Mouse (Mus musculus) kidney, adult 18-20 months (tissue): ENCODE data around the gene Swsap1.

Experiments used
- DNase-seq: peaks from one replicate; pipeline ENCODE4 v3.0.0; 2021

The Swsap1 gene

DNA sequence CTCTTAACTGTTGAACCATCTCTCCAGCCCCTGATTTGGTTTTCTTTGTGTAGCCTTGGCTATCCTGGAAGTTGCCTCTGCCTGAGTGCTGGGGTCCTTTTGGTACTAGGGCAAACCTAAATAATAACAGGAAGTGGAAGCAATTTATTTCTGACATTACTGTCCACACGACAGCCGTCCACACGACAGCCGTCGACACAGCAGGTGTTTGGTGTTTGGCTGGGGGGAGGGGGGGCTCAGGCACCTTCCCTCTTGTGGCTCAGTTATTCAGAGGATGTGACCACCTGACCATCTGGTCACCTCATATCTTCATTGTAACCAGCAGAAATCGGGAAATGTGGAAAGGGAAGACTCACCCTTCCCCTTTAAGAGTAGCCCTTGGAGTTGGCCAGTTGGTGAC lies 13.3 kb downstream of the Swsap1 start:
- DNase-seq: no peak

DNA sequence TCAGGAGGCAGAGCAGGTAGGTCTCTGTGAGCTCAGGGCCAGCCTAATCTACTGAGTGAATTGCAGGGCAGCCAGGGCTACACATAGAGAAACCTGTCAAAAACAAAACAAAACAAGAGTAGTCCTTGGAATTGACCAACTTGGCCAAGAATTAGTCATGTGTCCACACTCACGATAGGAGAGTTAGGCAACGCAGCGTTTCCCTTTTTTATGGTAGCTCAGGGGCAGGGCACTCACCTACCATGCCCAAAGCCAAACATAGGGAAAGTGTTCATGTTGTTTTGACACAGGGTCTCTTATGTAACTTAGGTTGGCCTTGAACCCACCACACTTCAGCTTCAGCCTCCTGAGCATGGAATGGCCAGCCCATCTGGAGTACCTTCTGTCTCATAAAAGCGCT lies 13.7 kb downstream of the Swsap1 start:
- no peak for DNase-seq

GRCm38 (mm10) chr9:21976626-21977175 lies 21.1 kb downstream of the Swsap1 start:
- no peak for DNase-seq

GRCm38 (mm10) chr9:21977331-21977730 lies 21.8 kb downstream of the Swsap1 start:
- DNase-seq: no peak

- peak; percentile 54 for DNase-seq
Observed at GRCm38 (mm10) chr9:21977972-21978371, 22.4 kb downstream of the Swsap1 start.

- peak; percentile 28 for DNase-seq
Observed at GRCm38 (mm10) chr9:21978398-21979128, 23.0 kb downstream of the Swsap1 start.

- no peak for DNase-seq
Observed at GRCm38 (mm10) chr9:21983911-21984310, 28.4 kb downstream of the Swsap1 start.

GRCm38 (mm10) chr9:21987592-21988342 lies 32.2 kb downstream of the Swsap1 start:
- peak; percentile 20 for DNase-seq

GRCm38 (mm10) chr9:21988421-21989101 lies 33.0 kb downstream of the Swsap1 start:
- DNase-seq: peak; percentile 79

- DNase-seq: peak; percentile 87
Observed at GRCm38 (mm10) chr9:21989230-21990110, 33.9 kb downstream of the Swsap1 start, which contains the start of gene Rgl3. Gene Rgl3 (minus strand): TSS chr9:21989446.

DNA sequence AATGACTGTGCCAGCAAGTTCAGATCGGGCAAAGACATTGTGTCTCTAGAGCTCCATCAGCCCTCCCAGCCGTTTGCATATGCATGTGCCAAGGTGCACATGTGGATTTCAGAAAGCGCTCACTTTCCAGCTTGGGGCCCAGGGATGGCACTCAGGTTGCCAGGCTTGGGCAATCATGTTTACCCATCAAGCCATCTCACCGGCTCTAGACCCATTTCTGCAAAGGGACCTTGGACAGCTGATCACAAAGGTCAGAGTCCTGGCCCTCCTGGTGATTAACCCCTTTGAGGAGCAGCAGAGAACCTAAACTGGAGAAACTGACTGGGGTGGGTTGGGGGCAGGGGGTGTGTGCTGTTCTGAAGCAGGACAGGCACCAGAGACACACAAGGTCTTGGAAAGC lies 36.7 kb downstream of the Swsap1 start:
- DNase-seq: no peak

DNA sequence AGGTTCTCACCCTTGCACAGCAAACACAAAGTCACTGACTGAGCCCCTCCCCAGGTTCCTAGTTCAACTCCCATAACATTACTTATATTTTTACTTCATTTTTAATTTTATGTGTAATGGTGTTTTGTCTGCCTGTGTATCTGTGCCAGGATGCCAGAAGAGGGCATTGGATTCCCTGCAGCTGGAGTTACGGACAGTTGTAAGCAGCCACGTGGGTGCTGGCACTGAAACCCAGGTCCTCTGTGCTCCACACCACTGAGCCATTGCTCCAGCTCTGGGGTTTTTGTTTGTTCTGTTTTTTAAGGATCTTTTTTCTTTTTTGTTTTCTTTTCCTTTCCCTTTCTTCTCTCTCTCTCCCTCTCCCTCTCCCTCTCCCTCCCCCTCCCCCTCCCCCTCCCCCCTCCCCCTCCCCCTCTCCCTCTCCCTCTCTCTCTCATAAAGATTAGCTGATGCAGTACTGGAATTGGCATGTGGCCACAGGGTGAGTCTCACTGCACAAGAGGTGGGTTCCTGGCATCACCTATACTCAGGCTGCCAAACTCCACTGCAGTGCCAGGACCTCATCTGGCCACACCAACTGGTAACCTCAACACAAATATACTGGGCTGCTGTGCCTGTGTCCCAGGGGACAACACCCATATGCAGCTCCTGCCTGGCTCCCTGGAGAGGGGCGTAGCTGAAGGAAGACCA lies 40.8 kb downstream of the Swsap1 start:
- DNase-seq: no peak

DNA sequence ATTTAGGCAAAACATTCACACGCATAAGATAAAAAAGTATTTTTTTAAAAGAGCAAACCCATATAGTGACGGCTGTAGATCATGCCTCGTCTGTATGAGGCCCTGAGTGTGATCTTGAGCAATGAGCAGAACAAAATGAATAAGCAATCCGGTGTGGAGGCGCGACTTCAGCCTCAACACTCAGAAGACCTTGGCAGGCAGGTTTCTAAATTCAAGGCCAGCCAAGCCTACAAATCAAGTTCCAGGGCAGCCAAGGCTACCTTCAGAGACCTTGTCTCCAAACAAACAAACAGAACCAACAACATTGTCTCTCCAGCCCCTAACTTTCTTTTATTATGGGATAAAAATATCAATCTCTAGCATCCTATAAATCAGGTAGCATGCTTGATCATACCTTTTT lies 44.7 kb downstream of the Swsap1 start:
- no peak for DNase-seq

GRCm38 (mm10) chr9:22001633-22002032 lies 46.1 kb downstream of the Swsap1 start:
- DNase-seq: no peak

GRCm38 (mm10) chr9:22002194-22003162 lies 46.9 kb downstream of the Swsap1 start, which contains the start of the genes Ccdc151 and Prkcsh:
Gene Ccdc151 (minus strand): TSS chr9:22002634.
Gene Prkcsh (plus strand): TSS chr9:22002806.
- peak; percentile 99 for DNase-seq

DNA sequence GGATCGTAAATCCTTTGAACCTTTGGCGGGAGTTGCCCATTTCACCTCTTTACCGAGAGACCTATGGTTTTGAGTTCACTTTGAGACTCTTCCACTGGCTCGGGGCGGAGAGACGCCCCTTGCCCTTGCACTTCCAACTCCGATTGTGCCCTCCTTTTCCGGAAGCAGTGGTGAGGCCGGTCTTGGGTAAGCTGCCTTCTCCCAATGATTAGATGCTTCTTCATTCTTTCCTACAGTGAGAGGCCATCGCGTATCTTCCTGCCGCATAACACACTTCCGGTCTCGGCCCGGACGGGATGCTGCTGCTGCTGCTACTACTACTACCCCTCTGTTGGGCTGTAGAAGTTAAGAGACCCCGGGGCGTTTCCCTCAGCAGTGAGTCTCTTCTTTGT lies 47.6 kb downstream of the Swsap1 start:
- DNase-seq: no peak

- DNase-seq: no peak
Observed at GRCm38 (mm10) chr9:22004546-22004945, 49.0 kb downstream of the Swsap1 start.
